Mouse (Mus musculus) stomach, embryonic 15.5 days (tissue): ENCODE measurements around the gene Ptcra. TPM values are rescaled to one million over a fixed set of nuclear protein-coding genes. Genes with fewer than 3 reads are reported as not detected.
A peak's percentile ranks its signal among the peaks of the same experiment; 100 is the strongest.
"Not testable (repeated sequence)": the region's sequence is repeated elsewhere in the genome, so short reads cannot be mapped to it uniquely, and the experiment has no call there.

Experiments used
- ATAC-seq: fragments of 200-750 bp; cut with Nextera tagmentation; 2 replicates; pipeline ENCODE4 v1.8.0; 2017; ENCODE audit warnings: low read depth, moderate number of reproducible peaks, moderate TSS enrichment; ENCODE audit not compliant: insufficient read depth, low FRiP score
- H3K27ac ChIP-seq: fragments of 300-500 bp; sonication (generic); 2 replicates; pipeline ENCODE4 v1.5.1; 2015; ENCODE audit warnings: mild to moderate bottlenecking, inconsistent platforms
- H3K27me3 ChIP-seq: fragments of 300-500 bp; sonication (generic); replicated peaks from 2 replicates; pipeline ENCODE4 v1.6.1; 2015; ENCODE audit warnings: inconsistent platforms
- H3K36me3 ChIP-seq: fragments of 300-500 bp; sonication (generic); 2 replicates; pipeline ENCODE4 v1.6.1; 2015; ENCODE audit warnings: inconsistent platforms
- H3K4me1 ChIP-seq: fragments of 300-500 bp; sonication (generic); 2 replicates; pipeline ENCODE4 v1.6.1; 2015; ENCODE audit warnings: inconsistent platforms
- H3K4me2 ChIP-seq: fragments of 300-500 bp; sonication (generic); 2 replicates; pipeline ENCODE4 v1.6.1; 2015; ENCODE audit warnings: mild to moderate bottlenecking, inconsistent platforms
- H3K4me3 ChIP-seq: fragments of 300-500 bp; sonication (generic); replicated peaks from 2 replicates; pipeline ENCODE4 v1.5.1; 2015; ENCODE audit warnings: inconsistent platforms
- H3K9ac ChIP-seq: fragments of 300-500 bp; sonication (generic); 2 replicates; pipeline ENCODE4 v1.6.1; 2015; ENCODE audit warnings: inconsistent platforms
- H3K9me3 ChIP-seq: fragments of 300-500 bp; sonication (generic); 2 replicates; pipeline ENCODE4 v1.6.1; 2016; ENCODE audit warnings: inconsistent platforms
- WGBS: fragments of 180-500 bp; shearing (Covaris S2); methylation state at CpG from one replicate; pipeline ENCODE4 v1.1.7; 2015; 5-methylcytosine and 5-hydroxymethylcytosine counted together
- polyA plus RNA-seq: library from polyadenylated mRNA; unstranded; fragments of >200 nt; fragmentation: Nextera tagmentation; extraction: Ambion mirVana; gene quantifications from 2 replicates; pipeline ENCODE4 v1.2.1, GENCODE M21; 2015

Ptcra gene
- polyA plus RNA-seq, 1 experiment from 2014 or later, result 0.37 TPM

DNA sequence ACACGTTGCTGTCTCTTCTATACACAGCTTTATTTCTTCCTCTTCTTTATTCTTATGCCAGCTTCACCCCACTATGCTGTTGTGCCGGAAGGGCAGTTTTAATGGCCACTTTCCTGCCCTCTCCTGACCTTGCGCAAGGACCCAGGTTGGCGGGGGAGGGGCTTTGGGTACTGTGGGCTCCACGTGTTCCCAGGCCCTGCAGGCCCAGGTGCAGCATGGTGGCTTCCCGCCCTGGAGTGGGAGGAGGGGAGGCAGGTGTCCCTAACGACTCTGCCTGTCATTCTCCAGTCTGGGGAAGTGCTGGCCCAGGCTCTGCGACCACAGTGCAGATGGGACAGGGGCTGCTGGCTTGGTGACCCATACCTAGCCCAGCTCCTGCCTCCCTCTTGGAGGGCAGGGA lies 4.4 kb upstream of the Ptcra start:
- Histone ChIP-seq H3K4me1 (peaks cover 5% of the 10 kb centered on the region), H3K27ac (no peak overlapping the region), H3K36me3 (no peaks in the 10 kb centered on the region), H3K9me3 (no peaks in the 10 kb centered on the region), H3K27me3 (no peaks in the 10 kb centered on the region), H3K4me3 (no peak overlapping the region), H3K4me2 (no peak overlapping the region), H3K9ac (no peak overlapping the region)
- WGBS, result 44% methylated on average over 8 of the region's 8 CpGs
- ATAC-seq, result no peak

DNA sequence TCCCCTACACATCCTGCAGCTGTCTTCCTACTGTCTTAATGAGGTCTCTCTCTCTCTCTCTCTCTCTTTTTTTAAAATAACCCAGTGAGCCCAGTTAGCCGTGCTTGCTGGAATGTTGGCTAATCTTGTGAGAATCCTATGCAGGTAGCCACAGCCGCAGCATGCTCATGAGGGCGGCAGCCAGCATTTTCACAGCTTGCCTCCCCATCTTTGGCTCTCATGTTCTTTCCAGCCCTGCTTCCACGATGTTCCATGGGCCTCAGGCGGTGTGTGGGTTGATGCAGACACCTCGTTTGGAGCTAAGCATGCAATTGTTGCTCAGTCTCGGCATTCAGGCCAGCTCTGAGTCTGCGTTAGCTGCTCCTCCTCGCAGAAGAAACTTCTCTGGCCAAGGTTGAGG lies 1.4 kb upstream of the Ptcra start:
- H3K27me3 ChIP-seq, H3K9ac ChIP-seq, H3K36me3 ChIP-seq, H3K4me2 ChIP-seq, H3K27ac ChIP-seq, ATAC-seq, H3K9me3 ChIP-seq, H3K4me3 ChIP-seq, H3K4me1 ChIP-seq: not testable (repeated sequence)
- WGBS, result 63% methylated on average over 9 of the region's 9 CpGs

DNA sequence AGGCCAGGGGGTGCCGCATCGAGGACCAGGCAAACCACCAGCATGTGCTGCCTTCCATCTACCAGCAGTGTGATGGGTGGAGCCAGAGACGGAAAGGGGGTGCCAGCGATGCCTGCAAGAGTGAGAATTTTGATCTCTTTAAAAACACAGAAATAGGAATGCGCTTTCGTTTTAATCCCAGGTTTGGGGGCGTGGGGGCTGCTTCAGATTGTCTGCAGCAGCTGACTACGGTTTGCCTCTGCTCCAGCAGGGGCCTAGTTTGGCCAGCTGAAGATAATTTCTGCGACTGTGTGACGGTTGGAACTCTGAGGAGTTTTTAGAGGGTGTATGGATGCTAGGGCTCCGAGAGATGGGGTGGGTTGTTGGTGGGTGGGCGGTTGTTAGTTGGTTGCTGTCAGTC lies 4.8 kb downstream of the Ptcra start:
- H3K27ac ChIP-seq, result no peak overlapping the region
- no peaks in the 10 kb centered on the region for H3K36me3 ChIP-seq
- no peaks in the 10 kb centered on the region for H3K27me3 ChIP-seq
- no peak overlapping the region for H3K9ac ChIP-seq
- WGBS, result 80% methylated on average over 12 of the region's 12 CpGs
- no peak for ATAC-seq
- H3K9me3 ChIP-seq, result no peaks in the 10 kb centered on the region
- no peaks in the 10 kb centered on the region for H3K4me1 ChIP-seq
- H3K4me3 ChIP-seq, result no peak overlapping the region
- no peak overlapping the region for H3K4me2 ChIP-seq

DNA sequence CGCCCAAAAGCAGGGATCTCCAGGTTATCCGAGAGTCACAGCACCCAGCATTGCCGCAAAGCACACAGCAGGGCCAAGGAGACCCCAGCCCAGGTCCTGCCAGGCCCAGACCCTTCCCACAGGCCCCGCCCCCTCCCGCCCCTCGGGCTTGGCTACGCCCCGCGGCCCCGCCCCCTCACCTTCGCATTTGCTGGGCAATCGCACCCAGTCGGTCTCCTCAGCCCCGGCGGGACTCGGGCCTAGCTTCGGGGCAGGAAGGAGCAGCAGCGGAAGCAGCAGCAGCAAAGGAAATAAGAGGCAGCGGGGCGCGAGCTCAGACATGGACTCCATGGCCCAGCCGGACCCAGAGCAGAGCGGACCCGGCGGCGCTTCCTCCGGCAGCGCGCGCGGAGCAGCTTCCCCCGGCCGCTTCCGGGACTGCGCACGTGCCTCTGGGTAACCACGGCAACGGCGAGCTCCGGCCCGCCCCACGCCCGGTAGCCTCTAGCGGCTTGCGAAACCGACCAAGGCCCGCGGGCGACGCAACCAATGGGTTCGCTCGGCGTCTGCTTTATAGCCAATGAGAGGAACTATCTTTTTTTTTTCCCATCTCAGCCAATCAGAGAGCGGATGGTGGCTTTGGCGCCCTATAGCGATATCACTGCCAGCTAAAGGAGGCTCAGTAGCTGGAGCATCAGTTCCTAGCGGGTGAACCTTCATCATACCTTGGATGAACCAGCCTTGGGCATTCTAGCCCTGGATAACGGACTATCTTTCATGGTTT lies 11.5 kb downstream of the Ptcra start, which contains the start of gene Cnpy3:
Gene Cnpy3, minus strand, starts transcription at position 421 of the 763 bp plus-strand sequence.
- Histone ChIP-seq H3K27me3 (no peaks in the 10 kb centered on the region), H3K9me3 (no peaks in the 10 kb centered on the region), H3K27ac (peak within 1 kb of the TSS; percentile 84), H3K4me2 (peak within 1 kb of the TSS; percentile 77), H3K36me3 (no peaks in the 10 kb centered on the region), H3K4me3 (peak within 1 kb of the TSS; percentile 68), H3K4me1 (peaks cover 10% of the 10 kb centered on the region), H3K9ac (peak within 1 kb of the TSS; percentile 63)
- ATAC-seq, result peak; percentile 99
- under 1% methylated on average over 57 of the region's 58 CpGs for WGBS

DNA sequence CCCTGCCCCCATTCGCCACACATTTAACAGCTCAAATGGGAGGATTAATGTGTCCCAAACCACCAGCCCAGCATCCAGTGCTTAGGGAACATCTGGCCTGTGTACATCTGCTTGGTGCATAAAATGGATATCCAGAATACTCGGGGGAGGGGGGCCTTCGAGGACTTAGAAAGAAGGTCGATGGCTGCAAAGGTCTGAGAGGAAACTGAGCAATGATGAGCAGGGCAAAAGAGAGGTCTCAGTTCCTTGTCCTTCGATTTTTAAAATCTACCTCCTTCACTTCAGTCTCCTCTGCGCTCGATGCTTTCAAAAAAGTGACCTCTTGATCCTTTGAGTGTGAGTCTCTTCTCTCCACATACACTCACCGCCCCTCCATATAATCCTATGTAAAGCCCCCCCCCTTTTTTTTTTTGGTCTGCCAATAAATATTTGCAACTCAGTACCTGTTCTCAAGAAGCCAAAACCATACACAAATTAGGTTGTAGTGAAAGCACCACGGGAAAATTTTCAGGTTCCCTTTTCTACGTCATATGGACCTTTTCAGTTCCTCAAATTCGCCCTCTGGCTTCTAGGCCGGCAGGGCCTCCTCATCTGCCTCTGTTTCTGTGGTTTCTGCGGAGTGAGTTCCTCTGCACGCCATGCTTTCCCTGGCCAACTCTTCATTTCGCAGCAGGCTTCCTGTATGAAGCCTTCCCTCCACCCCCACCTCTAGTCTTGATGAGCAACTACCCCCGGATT lies 12.3 kb downstream of the Ptcra start:
- peaks cover 10% of the 10 kb centered on the region for H3K4me1 ChIP-seq
- 15% methylated on average over 16 of the region's 16 CpGs for WGBS
- peak overlapping the region; percentile 63 for H3K9ac ChIP-seq
- no peak; the same call in 1 of the 2 replicates for ATAC-seq
- no peaks in the 10 kb centered on the region for H3K9me3 ChIP-seq
- H3K4me3 ChIP-seq, result peak overlapping the region; percentile 68
- no peaks in the 10 kb centered on the region for H3K27me3 ChIP-seq
- peak overlapping the region; percentile 84 for H3K27ac ChIP-seq
- H3K36me3 ChIP-seq, result no peaks in the 10 kb centered on the region
- peak overlapping the region; percentile 77 for H3K4me2 ChIP-seq

DNA sequence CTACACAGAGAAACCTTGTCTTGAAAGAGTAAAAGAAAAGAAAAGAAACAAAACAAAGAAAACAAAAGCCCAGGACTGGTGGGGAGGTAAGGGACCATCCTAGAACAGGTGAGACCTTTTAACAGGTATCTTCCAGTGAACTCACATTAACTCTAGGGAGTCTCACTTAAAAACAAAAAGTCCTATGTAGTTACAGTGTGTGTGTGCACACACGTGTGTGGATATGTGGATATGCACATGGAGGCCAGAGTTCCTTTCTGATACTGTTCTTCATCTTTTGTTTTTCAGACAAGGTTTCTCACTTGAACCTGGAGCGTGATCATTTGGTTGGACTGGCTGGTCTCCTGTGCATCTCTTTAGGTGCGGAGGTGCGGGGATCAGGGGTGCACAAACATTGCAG lies 12.9 kb downstream of the Ptcra start:
- no peaks in the 10 kb centered on the region for H3K27me3 ChIP-seq
- ATAC-seq, result no peak
- peak overlapping the region; percentile 63; the same call in 1 of the 2 replicates for H3K9ac ChIP-seq
- no peaks in the 10 kb centered on the region for H3K36me3 ChIP-seq
- H3K4me3 ChIP-seq, result peak overlapping the region; percentile 68
- H3K27ac ChIP-seq, result no peak overlapping the region
- no peaks in the 10 kb centered on the region for H3K9me3 ChIP-seq
- H3K4me1 ChIP-seq, result peaks cover 10% of the 10 kb centered on the region
- H3K4me2 ChIP-seq, result peak overlapping the region; percentile 77
- WGBS, result 82% methylated on average over 4 of the region's 4 CpGs

DNA sequence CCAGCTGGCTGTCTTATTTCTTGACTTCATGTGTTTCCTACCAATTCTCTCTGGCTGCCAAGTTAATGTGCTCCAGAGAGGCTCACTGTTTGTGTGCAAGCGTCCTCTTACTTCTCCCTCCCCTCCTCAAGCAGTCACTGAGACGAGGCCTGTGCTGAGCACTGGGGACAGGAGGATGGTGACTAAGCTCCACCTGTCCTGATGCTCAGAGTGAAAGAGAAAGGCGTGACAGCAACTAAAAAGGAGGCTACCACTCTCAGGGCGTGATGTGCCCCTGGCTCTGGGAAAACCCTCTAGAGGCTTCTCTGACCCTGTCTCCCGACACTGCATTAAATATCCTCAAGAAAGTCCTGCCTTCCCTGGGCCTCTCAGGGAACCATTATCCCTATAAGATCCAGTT lies 14.2 kb downstream of the Ptcra start:
- Histone ChIP-seq H3K9ac (no peak overlapping the region), H3K4me1 (peaks cover 10% of the 10 kb centered on the region), H3K9me3 (no peaks in the 10 kb centered on the region), H3K4me2 (no peak overlapping the region), H3K27me3 (no peaks in the 10 kb centered on the region), H3K36me3 (peaks cover 6% of the 10 kb centered on the region; the same call in 1 of the 2 replicates), H3K4me3 (no peak overlapping the region), H3K27ac (no peak overlapping the region)
- no peak for ATAC-seq
- WGBS, result 90% methylated on average over 5 of the region's 5 CpGs

DNA sequence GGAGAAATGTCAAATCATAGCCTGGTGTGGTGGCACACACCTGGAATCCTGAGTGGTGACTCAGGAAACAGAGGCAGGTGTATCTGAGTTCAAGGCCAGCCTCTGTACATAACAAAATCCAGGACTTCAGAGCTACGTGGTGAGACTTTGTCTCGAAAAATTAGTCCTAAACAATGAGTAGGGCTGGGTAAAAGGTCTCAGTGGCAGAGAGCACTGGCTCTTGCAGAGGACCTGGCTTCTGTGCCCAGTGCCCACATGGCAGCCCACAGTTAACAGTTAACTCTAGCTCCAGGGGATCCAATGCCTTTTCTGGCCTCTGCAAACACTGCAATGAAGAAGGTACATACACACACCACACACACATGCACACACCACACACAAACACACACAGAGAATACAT lies 15.7 kb downstream of the Ptcra start:
- Histone ChIP-seq H3K9me3 (no peaks in the 10 kb centered on the region), H3K36me3 (peaks cover 6% of the 10 kb centered on the region; the same call in 1 of the 2 replicates), H3K4me2 (no peak overlapping the region), H3K4me1 (peaks cover 10% of the 10 kb centered on the region), H3K27me3 (no peaks in the 10 kb centered on the region), H3K27ac (no peak overlapping the region), H3K4me3 (no peak overlapping the region), H3K9ac (no peak overlapping the region)
- WGBS, result 89% methylated on average over 2 of the region's 2 CpGs
- ATAC-seq, result no peak

DNA sequence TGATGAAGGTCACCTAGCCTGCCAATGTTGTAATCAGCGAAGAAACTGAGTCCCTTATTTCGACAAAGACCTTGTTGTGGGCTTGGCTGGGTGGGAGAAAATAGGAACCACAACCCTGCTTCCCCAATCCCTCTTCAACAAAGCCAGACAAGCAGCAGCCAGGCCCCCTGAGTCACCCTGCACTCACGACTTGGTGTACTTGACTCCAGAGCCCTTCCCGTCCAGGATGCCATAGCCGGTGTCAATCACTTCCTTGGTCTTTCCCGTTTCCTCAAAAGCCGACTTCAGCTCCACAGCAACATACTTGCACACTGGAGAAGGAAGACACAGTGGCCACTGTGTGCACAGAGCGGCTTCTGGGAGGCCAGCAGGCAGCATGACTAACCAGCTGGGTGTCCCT lies 16.3 kb downstream of the Ptcra start:
- WGBS, result 75% methylated on average over 8 of the region's 8 CpGs

DNA sequence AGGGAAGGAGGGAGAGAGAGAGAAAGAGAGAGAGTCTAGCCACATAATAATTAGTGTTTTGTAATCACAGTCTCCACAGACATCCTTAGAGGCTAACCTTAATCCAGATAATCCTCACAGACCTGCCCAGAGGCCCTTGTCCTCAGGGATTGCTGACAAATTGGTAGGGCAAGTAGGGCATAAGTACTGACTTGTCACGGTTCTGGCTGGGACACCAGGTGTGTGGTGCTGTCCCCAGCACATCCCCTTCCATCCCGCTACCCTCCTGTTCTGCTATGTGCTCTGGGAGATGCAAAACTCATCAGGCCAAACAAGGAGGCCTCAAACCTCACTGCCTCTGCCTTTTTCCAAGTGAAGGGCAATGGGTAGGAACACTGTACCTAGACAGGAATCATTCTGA lies 18.0 kb downstream of the Ptcra start:
- H3K36me3 ChIP-seq, result peaks cover 11% of the 10 kb centered on the region; the same call in 1 of the 2 replicates
- H3K4me2 ChIP-seq, result no peak overlapping the region
- no peaks in the 10 kb centered on the region for H3K9me3 ChIP-seq
- no peak overlapping the region for H3K4me3 ChIP-seq
- no peak for ATAC-seq
- WGBS, result 80% methylated on average over 2 of the region's 2 CpGs
- no peaks in the 10 kb centered on the region for H3K4me1 ChIP-seq
- no peaks in the 10 kb centered on the region for H3K27me3 ChIP-seq
- no peak overlapping the region for H3K9ac ChIP-seq
- no peak overlapping the region for H3K27ac ChIP-seq

More for the DNA sequence above, 16.3 kb downstream of the Ptcra start:
- Histone ChIP-seq H3K27ac (no peak overlapping the region), H3K4me1 (peaks cover 5% of the 10 kb centered on the region), H3K36me3 (peaks cover 11% of the 10 kb centered on the region; the same call in 1 of the 2 replicates), H3K9ac (no peak overlapping the region), H3K4me3 (no peak overlapping the region), H3K4me2 (no peak overlapping the region), H3K9me3 (no peaks in the 10 kb centered on the region), H3K27me3 (no peaks in the 10 kb centered on the region)
- ATAC-seq, result no peak

DNA sequence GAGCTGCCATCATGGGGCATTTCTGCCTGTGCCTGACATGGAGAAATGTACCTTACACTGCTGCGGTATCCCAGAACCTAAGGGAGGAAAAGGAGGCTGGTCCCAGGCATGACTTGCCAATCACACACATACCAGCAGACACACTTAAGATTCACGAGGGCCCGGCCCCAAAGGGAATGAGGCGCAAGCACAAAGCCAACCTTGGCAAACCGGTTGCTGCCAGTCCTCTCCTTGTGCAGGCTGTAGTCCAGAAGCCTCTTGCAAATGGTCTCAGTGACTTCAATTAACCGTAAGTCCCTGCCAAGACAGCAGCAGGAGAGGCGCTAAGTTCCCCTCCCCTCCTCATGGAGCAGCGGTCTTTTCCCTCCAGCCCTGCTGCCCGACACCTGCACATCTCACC lies 20.5 kb downstream of the Ptcra start:
- Histone ChIP-seq H3K9me3 (no peaks in the 10 kb centered on the region), H3K27me3 (no peaks in the 10 kb centered on the region), H3K4me1 (no peaks in the 10 kb centered on the region), H3K4me2 (no peak overlapping the region), H3K36me3 (peaks cover 11% of the 10 kb centered on the region), H3K9ac (no peak overlapping the region), H3K27ac (no peak overlapping the region), H3K4me3 (no peak overlapping the region)
- 86% methylated on average over 9 of the region's 9 CpGs for WGBS
- no peak for ATAC-seq

DNA sequence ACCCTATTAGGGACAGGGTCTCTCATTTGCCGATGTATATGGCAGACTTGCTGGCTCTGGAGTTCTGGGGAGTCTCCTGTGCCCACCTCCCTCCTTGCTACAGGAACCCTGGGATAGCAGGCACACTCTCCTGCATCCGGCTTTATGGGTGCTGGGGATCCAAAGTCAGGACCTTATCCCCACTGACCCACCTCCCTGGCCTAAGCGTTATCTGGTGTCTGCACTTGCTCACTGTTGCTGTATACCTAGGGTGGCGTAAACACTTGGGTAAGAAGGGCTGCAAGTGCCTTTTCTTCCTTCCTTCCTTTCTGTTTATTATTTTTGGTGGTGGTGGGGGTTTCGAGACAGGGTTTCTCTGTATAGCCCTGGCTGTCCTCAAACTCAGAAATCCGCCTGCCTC lies 22.2 kb downstream of the Ptcra start:
- Histone ChIP-seq H3K27me3 (no peaks in the 10 kb centered on the region), H3K36me3 (peaks cover 11% of the 10 kb centered on the region), H3K4me1 (no peaks in the 10 kb centered on the region), H3K9me3 (no peaks in the 10 kb centered on the region), H3K9ac (no peak overlapping the region), H3K4me3 (no peak overlapping the region), H3K4me2 (no peak overlapping the region), H3K27ac (no peak overlapping the region)
- ATAC-seq, result no peak
- 94% methylated on average over 6 of the region's 6 CpGs for WGBS
